ENCODE assay signal across 11 mouse cellular contexts in the genomic region with DNA sequence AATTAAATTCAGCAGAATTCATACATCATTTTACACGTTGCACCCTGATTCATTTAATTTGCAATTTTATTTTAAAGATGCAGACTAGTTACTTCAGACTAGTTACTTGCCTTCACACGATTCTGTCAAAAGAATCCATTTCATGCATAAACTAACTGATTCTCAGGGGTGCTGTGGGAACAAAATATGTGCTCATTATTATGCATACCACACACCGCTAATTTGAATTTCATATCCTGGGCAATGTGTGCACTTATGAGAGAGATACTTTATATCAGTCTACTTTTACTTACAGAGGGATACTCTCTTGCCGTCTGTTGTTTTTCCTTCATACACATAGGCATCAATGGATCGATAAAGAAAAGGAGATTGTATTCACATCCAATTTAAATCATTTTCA.
"Had no signal": no experiment of that assay in that cellular context is flagged by ENCODE, and none has a peak within 500 bp of the region (broad histone marks: within the 10 kb centered on the region; RNA-seq: fewer than 3 reads in every experiment).

No protein-coding gene starts in this region.

- H3K27me3 ChIP-seq: limb, embryonic 13.5 days; neural tube, embryonic 15.5 days had no signal

- H3K4me3 ChIP-seq: layer of hippocampus, adult 2 months; limb, embryonic 13.5 days; myocyte; neural tube, embryonic 15.5 days had no signal

- H3K9me3 ChIP-seq: limb, embryonic 13.5 days; neural tube, embryonic 15.5 days had no signal

- H3K27ac ChIP-seq: layer of hippocampus, adult 2 months; limb, embryonic 13.5 days; liver, embryonic 14.5 days; neural tube, embryonic 15.5 days; stomach, postnatal 0 days had no signal

- H3K4me1 ChIP-seq: limb, embryonic 13.5 days had no signal

- DNase-seq: kidney, postnatal 10 days; kidney, postnatal 4 days; left cerebral cortex, postnatal 4 days; lung, adult 18-20 months; thymus, postnatal 4 days had no signal

- H3K9ac ChIP-seq: limb, embryonic 13.5 days; liver, embryonic 14.5 days; neural tube, embryonic 15.5 days had no signal

- H3K4me2 ChIP-seq: limb, embryonic 13.5 days; neural tube, embryonic 15.5 days had no signal

- H3K36me3 ChIP-seq: limb, embryonic 13.5 days; neural tube, embryonic 15.5 days had no signal
